Mouse (Mus musculus): ENCODE results near the gene Galr3. TPM values are rescaled to one million over a fixed set of nuclear protein-coding genes. Genes with fewer than 3 reads are reported as not detected.

Gene Galr3
- polyA plus RNA-seq, 1 experiment from 2014 or later: 0.14 TPM

DNA sequence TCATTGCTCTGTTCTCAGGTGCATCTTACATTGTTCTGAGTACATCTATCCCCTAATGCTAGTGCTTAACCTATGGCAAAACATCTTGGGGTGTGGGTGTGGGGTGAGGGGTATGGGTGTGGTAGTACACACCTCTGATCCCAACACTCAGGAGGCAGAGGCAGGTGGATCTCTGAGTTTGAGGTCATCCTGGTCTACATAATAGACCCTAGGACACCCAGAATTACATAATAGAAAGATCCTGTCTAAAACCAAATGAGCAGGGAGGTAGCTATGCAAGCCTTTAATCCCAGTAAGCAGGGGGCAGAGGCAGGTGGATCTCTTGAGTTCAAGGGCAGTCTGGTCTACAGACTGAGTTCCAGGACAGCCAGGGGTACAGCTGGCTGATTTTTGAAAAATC, 32.1 kb downstream of the Galr3 start:
- no peaks in the 10 kb centered on the region for H3K27me3 ChIP-seq (replicated peaks; ENCODE audit: control insufficient read depth, insufficient read depth, low read length)
- no peak for ATAC-seq

DNA sequence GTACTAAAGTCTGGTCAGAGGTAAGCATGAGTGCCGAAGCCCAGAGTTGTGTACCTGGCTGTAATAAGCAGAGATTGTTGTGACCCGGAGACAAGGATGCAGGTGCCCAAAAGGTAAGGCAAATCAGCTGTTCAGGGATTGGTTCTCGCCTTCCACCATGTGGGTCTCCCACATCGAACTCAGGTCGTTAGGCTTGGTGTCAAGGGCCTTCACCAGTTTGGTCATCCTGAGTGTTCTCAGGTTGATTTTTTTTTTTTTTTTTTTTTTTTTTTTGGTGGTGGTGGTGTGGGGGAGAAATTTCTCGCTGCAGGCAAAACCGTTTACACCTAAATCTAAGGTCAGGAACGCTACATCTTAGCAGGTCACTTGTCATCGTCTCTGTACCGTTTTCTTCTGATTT, 32.8 kb downstream of the Galr3 start:
- no peak for ATAC-seq
- Histone ChIP-seq H3K36me3 (ENCODE audit: control insufficient read depth, insufficient read depth, low read length) (peaks cover 23% of the 10 kb centered on the region), H3K9ac (ENCODE audit: low read depth, low read length) (peak overlapping the region; percentile 60), H3K4me1 (ENCODE audit: control insufficient read depth, insufficient read depth, low read depth, low read length) (peaks cover 17% of the 10 kb centered on the region), H3K27me3 (replicated peaks; ENCODE audit: control insufficient read depth, insufficient read depth, low read length) (no peaks in the 10 kb centered on the region), H3K9me3 (ENCODE audit: control insufficient read depth, low read length) (no peaks in the 10 kb centered on the region), H3K4me3 (ENCODE audit: low read length) (peak overlapping the region; percentile 67), H3K4me2 (ENCODE audit: low read length) (peak overlapping the region; percentile 91), H3K27ac (ENCODE audit: low read depth, low read length) (peak overlapping the region; percentile 69)
- 43% methylated on average over 10 of the region's 10 CpGs for WGBS

More for the DNA sequence above, 32.1 kb downstream of the Galr3 start:
- Histone ChIP-seq H3K9me3 (ENCODE audit: control insufficient read depth, low read length) (no peaks in the 10 kb centered on the region), H3K4me1 (ENCODE audit: control insufficient read depth, insufficient read depth, low read depth, low read length) (peaks cover 17% of the 10 kb centered on the region), H3K4me3 (ENCODE audit: low read length) (no peak overlapping the region), H3K9ac (ENCODE audit: low read depth, low read length) (no peak overlapping the region), H3K4me2 (ENCODE audit: low read length) (no peak overlapping the region), H3K27ac (ENCODE audit: low read depth, low read length) (no peak overlapping the region), H3K36me3 (ENCODE audit: control insufficient read depth, insufficient read depth, low read length) (peaks cover 18% of the 10 kb centered on the region)

DNA sequence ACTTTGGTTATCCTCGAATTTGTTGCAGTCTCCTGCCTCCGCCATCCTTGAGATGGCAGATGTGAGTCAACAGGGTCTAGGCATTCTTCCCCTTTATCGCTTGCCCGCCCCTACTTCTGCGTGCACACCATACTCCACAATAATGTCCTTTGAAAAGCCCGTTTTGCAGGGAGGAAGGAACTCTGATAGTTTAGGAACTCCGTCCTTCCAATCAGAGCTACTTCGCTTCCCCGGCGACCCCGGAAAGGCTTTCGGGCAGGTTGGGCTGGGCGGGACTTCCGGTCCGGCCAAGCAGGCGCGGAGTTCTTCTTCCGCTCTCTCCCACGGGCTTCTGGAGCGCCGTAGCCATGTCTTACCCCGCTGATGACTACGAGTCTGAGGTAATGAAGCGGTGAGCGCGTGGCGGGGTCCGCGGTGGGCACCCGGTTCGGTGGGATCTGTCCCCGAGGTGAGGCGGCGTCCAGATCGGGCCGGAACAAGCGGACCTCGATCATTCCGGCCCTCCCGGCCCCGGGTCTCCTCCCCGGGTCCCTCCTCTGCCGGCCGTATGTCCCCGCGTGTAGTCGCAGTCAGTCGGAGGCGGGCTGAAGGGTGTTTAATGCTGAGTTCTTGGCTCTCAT, 33.3 kb downstream of the Galr3 start, which contains the start of gene Eif3l:
TSS of gene Eif3l (plus strand) at position 267 of the 620 bp plus-strand sequence.
- Histone ChIP-seq H3K27me3 (replicated peaks; ENCODE audit: control insufficient read depth, insufficient read depth, low read length) (no peaks in the 10 kb centered on the region), H3K4me3 (ENCODE audit: low read length) (peak within 1 kb of the TSS; percentile 67), H3K9ac (ENCODE audit: low read depth, low read length) (peak within 1 kb of the TSS; percentile 84), H3K36me3 (ENCODE audit: control insufficient read depth, insufficient read depth, low read length) (peaks cover 28% of the 10 kb centered on the region), H3K9me3 (ENCODE audit: control insufficient read depth, low read length) (no peaks in the 10 kb centered on the region), H3K4me2 (ENCODE audit: low read length) (peak within 1 kb of the TSS; percentile 91), H3K4me1 (ENCODE audit: control insufficient read depth, insufficient read depth, low read depth, low read length) (peaks cover 17% of the 10 kb centered on the region), H3K27ac (ENCODE audit: low read depth, low read length) (peak within 1 kb of the TSS; percentile 69)
- under 1% methylated on average over 49 of the region's 49 CpGs for WGBS
- ATAC-seq: peak; percentile 93

DNA sequence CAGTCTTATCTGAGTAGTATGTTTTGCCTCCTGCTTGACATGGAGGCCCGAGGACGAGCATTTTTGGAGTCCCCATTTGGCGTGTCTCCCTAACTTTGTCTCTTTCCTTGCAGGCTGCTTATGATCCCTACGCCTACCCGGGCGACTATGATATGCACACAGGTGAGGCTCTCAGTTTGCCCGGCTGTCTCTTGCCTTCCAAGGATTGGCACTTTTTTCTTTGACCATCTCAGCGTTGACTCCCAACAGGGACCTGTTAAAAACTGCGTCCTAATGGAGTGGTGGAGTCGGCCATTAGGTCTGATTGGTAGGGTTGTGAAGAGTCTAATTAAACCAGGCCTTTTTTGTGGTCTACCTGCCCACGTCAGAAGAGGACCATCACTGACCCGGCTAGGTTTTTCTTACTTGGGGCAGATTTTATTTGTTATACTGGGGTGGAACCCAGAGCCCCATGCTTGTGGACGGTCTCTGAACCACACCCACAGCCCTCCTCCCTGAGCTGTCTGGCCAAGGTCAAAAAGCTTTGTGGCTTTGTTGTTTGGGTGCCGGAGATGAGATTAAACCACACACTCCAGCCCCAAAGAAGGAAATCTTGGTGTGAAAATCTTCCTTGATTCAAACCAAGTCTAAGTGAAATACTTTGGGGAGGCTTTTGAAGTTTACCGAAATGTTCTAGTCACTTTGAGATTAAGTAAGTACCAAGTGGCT, 34.1 kb downstream of the Galr3 start:
- H3K4me2 ChIP-seq (ENCODE audit: low read length): peak overlapping the region; percentile 91
- H3K27me3 ChIP-seq (replicated peaks; ENCODE audit: control insufficient read depth, insufficient read depth, low read length): no peaks in the 10 kb centered on the region
- H3K9me3 ChIP-seq (ENCODE audit: control insufficient read depth, low read length): no peaks in the 10 kb centered on the region
- H3K4me3 ChIP-seq (ENCODE audit: low read length): peak overlapping the region; percentile 67
- ATAC-seq: no peak
- H3K9ac ChIP-seq (ENCODE audit: low read depth, low read length): peak overlapping the region; percentile 84
- WGBS: 37% methylated on average over 15 of the region's 15 CpGs
- H3K4me1 ChIP-seq (ENCODE audit: control insufficient read depth, insufficient read depth, low read depth, low read length): peaks cover 17% of the 10 kb centered on the region
- H3K27ac ChIP-seq (ENCODE audit: low read depth, low read length): no peak overlapping the region
- H3K36me3 ChIP-seq (ENCODE audit: control insufficient read depth, insufficient read depth, low read length): peaks cover 31% of the 10 kb centered on the region

DNA sequence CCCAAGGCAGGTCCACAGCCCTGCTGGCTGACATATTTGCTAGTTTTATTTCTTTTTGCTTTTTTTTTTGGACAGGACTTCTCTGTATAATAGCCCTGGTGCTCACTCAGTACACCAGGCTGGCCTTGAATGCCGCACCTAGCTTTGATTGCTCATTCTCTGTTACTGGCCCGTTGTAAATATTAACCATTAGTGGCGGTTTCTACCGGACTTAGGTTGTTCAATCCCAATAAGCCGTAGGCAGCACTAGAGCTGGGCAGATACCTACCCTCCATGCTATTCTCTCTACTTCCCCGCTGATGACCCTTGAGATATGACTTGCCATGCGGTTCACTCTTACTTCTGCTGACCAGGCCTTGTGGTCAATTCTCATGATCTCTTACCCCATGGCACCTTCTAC, 37.9 kb downstream of the Galr3 start:
- Histone ChIP-seq H3K9me3 (ENCODE audit: control insufficient read depth, low read length) (no peaks in the 10 kb centered on the region), H3K4me3 (ENCODE audit: low read length) (no peak overlapping the region), H3K27me3 (replicated peaks; ENCODE audit: control insufficient read depth, insufficient read depth, low read length) (no peaks in the 10 kb centered on the region), H3K27ac (ENCODE audit: low read depth, low read length) (no peak overlapping the region), H3K4me2 (ENCODE audit: low read length) (no peak overlapping the region), H3K9ac (ENCODE audit: low read depth, low read length) (no peak overlapping the region), H3K36me3 (ENCODE audit: control insufficient read depth, insufficient read depth, low read length) (peaks cover 53% of the 10 kb centered on the region), H3K4me1 (ENCODE audit: control insufficient read depth, insufficient read depth, low read depth, low read length) (peaks cover 14% of the 10 kb centered on the region)
- no peak for ATAC-seq
- WGBS: 97% methylated on average over 7 of the region's 7 CpGs

DNA sequence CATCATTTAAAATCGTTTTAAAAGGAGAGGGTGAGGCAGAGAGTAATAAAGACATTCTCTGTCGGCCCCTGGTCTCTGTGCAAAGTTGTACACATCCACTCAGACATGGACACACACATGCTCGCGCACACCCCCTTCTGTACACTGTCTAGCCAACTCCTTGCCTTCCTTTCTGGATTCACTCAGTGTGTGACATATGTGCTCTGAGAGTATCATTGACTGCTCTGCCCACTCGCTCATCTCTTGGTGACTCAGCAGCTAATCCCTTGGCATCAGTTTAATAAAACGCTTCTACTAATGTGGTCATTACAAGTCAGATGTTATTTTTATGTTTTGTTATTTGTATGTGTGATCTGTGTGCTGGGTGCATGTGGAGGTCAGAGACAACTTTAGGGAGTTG, 50.6 kb downstream of the Galr3 start:
- Histone ChIP-seq H3K27me3 (replicated peaks; ENCODE audit: control insufficient read depth, insufficient read depth, low read length) (no peaks in the 10 kb centered on the region), H3K4me1 (ENCODE audit: control insufficient read depth, insufficient read depth, low read depth, low read length) (no peaks in the 10 kb centered on the region), H3K4me2 (ENCODE audit: low read length) (no peak overlapping the region), H3K9ac (ENCODE audit: low read depth, low read length) (no peak overlapping the region), H3K27ac (ENCODE audit: low read depth, low read length) (no peak overlapping the region), H3K9me3 (ENCODE audit: control insufficient read depth, low read length) (no peaks in the 10 kb centered on the region), H3K36me3 (ENCODE audit: control insufficient read depth, insufficient read depth, low read length) (peaks cover 37% of the 10 kb centered on the region), H3K4me3 (ENCODE audit: low read length) (no peak overlapping the region)
- WGBS: 90% methylated on average over 6 of the region's 6 CpGs
- ATAC-seq: no peak

Small RNA genes lying within 50 kb of the gene (microRNA-seq; reads per million reads assigned to microRNA genes)
- 1.9 reads per million for gene Mir6956

Other genes with a start within 250 kb of the Galr3 start
- 2.5 and 2.8 TPM in 2 replicates for gene Card10, start 238.8 kb upstream of the Galr3 start, polyA plus RNA-seq (2015; fragmentation: Nextera tagmentation; extraction: Ambion mirVana)
- gene Cdc42ep1, start 199.3 kb upstream of the Galr3 start, polyA plus RNA-seq (2015; fragmentation: Nextera tagmentation; extraction: Ambion mirVana): 15.9 and 17.5 TPM in 2 replicates
- not detected in 2 replicates for gene Lgals2, start 186.4 kb upstream of the Galr3 start, polyA plus RNA-seq (2015; fragmentation: Nextera tagmentation; extraction: Ambion mirVana)
- gene Gga1, start 164.7 kb upstream of the Galr3 start, polyA plus RNA-seq (2015; fragmentation: Nextera tagmentation; extraction: Ambion mirVana): 46.1 and 51.8 TPM in 2 replicates
- gene Gm49510, start 142.2 kb upstream of the Galr3 start, polyA plus RNA-seq (2015; fragmentation: Nextera tagmentation; extraction: Ambion mirVana): 0.11 TPM in 1 of 2 replicates, not detected in the other
- 4.5 and 6.7 TPM in 2 replicates for gene Sh3bp1, start 142.1 kb upstream of the Galr3 start, polyA plus RNA-seq (2015; fragmentation: Nextera tagmentation; extraction: Ambion mirVana)
- 94.7 and 96.9 TPM in 2 replicates for gene Pdxp, start 128.0 kb upstream of the Galr3 start, polyA plus RNA-seq (2015; fragmentation: Nextera tagmentation; extraction: Ambion mirVana)
- 105 and 169 TPM in 2 replicates for gene Lgals1, start 115.2 kb upstream of the Galr3 start, polyA plus RNA-seq (2015; fragmentation: Nextera tagmentation; extraction: Ambion mirVana)
- 63.6 and 68.1 TPM in 2 replicates for gene Nol12, start 107.0 kb upstream of the Galr3 start, polyA plus RNA-seq (2015; fragmentation: Nextera tagmentation; extraction: Ambion mirVana)
- 36.1 and 40.4 TPM in 2 replicates for gene Triobp, start 94.2 kb upstream of the Galr3 start, polyA plus RNA-seq (2015; fragmentation: Nextera tagmentation; extraction: Ambion mirVana)
- gene H1f0, start 13.4 kb upstream of the Galr3 start, polyA plus RNA-seq (2015; fragmentation: Nextera tagmentation; extraction: Ambion mirVana): 200 and 206 TPM in 2 replicates
- gene Ankrd54, start 21.0 kb downstream of the Galr3 start, polyA plus RNA-seq (2015; fragmentation: Nextera tagmentation; extraction: Ambion mirVana): 50.0 and 54.0 TPM in 2 replicates
- 174 and 177 TPM in 2 replicates for gene Eif3l, start 33.3 kb downstream of the Galr3 start, polyA plus RNA-seq (2015; fragmentation: Nextera tagmentation; extraction: Ambion mirVana)
- 11.6 and 13.9 TPM in 2 replicates for gene Micall1, start 67.0 kb downstream of the Galr3 start, polyA plus RNA-seq (2015; fragmentation: Nextera tagmentation; extraction: Ambion mirVana)
- gene Polr2f, start 99.1 kb downstream of the Galr3 start, polyA plus RNA-seq (2015; fragmentation: Nextera tagmentation; extraction: Ambion mirVana): 258 and 285 TPM in 2 replicates
- 18.0 and 20.2 TPM in 2 replicates for gene 1700088E04Rik, start 99.4 kb downstream of the Galr3 start, polyA plus RNA-seq (2015; fragmentation: Nextera tagmentation; extraction: Ambion mirVana)
- 9.0 and 9.5 TPM in 2 replicates for gene Sox10, start 123.4 kb downstream of the Galr3 start, polyA plus RNA-seq (2015; fragmentation: Nextera tagmentation; extraction: Ambion mirVana)
- gene Pick1, start 187.3 kb downstream of the Galr3 start, polyA plus RNA-seq (2015; fragmentation: Nextera tagmentation; extraction: Ambion mirVana): 99.1 and 100.0 TPM in 2 replicates
- 0.87 and 1.1 TPM in 2 replicates for gene Gm49486, start 187.5 kb downstream of the Galr3 start, polyA plus RNA-seq (2015; fragmentation: Nextera tagmentation; extraction: Ambion mirVana)
- gene Slc16a8, start 212.9 kb downstream of the Galr3 start, polyA plus RNA-seq (2015; fragmentation: Nextera tagmentation; extraction: Ambion mirVana): 1.4 and 2.0 TPM in 2 replicates
- 3.1 and 5.4 TPM in 2 replicates for gene Baiap2l2, start 243.7 kb downstream of the Galr3 start, polyA plus RNA-seq (2015; fragmentation: Nextera tagmentation; extraction: Ambion mirVana)

Measured in hindbrain, embryonic 16.5 days (tissue).